Mouse (Mus musculus): ENCODE measurements at regions not wholly inside any gene's neighbourhood (a gene's known extent, or its start where the extent isn't known, plus 50 kb on each side); places are given as distances from the start of the nearest gene placed in this dataset.

DNA sequence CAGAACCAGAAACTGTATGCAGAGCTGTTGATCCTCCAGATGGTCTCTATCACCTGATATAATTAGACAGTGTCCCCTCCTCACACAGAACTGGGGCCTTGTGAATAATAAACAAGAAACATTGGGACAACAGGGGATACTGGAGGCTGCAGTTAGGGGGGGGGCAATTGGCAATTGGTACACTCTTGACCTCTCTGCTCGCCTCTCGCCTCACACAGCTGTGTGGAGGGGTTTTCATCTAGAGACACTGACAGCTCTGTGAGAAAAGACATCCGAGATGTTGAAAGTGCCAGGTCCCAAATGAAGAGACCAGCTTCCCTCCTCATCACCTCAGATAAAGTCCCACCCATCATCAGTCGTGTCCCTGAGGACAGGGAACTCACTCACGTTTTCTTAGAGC is 277.7 kb upstream of the Xylt1 start:
- no peak for DNase-seq (ENCODE audit: low spot score)

DNA sequence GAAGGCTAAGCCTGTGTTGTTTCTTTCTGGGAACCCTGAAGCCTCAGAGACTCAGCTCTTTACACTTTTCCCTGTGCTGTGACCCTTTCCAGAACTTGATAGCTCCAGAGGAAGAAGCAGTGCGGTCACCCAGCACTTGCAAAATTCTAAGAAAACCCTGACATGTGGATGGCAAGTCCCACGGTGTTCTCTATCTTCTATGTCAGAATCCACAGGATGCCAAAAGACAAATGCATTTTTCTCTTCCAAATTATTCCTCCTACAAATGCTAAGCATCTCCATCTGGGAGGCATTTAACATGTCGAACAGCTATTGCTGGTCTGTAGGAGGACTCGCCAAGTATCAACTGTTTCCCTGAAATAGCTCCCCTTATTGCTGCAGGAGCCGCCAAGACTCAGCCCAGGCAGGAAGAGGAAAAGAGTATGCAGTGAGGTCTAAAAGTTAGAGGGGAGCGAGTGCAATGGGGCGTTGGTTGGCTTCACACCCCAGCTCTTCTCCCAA is 274.0 kb upstream of the Xylt1 start:
- DNase-seq (ENCODE audit: low spot score) = no peak

DNA sequence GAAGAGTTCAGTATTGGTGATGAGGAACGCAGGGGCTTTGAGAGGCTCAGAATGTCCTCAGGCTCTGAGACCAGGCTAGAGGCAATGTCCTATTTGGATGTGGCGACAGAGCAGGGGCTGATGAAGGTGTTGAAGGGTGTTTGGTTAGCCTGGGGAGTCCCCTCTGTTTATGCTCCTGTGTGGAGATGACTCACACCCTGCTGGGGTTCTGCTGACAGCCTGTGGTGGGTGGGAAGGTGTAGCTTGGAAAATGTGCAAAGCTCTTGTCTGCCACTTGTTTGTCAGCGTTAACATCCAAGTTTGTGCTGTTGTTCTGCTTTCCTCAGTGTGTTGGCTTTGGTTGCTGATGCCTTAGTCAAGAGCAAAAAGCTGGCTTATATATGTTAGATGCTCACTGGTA is 272.4 kb upstream of the Xylt1 start:
- DNase-seq (ENCODE audit: low spot score) = no peak

DNA sequence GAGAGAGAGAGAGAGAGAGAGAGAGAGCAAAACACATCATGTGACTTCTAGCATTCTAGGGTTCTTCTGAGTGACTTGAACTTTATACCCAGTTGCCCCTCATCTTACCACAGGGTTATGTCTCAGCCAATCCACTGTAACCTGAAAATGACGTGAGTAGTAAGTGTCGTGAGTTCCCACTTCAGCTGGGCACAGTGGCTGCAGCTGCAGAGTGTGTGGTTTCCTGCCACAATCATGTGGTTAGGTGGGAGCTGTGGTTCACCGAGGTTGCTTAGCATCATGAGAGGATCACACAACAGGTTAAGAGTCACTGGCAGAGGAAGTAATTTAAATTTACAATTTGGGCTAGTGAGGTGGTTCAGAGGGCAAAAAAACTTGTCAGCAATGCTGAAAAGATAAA is 253.1 kb upstream of the Xylt1 start:
- no peak for DNase-seq (ENCODE audit: low spot score)

DNA sequence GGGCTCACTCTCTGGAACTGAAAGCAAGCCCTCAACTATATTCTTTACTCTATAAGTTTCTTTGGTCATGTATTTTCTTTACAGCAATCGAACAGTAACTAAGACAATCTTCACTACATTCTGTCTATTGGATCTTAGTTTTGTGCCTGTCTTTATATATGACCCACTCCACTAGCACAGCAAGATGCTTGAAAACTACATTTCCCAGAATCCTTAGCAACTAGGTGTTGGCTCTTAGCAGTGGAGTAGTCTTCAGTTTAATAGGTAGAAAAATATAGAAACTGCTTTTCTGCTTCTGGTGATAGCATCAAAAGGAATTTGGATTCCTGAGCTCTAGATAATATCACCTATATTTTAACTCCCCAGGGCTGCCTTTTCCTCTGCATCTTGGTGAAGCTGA is 245.9 kb upstream of the Xylt1 start:
- no peak for DNase-seq (ENCODE audit: low spot score)

DNA sequence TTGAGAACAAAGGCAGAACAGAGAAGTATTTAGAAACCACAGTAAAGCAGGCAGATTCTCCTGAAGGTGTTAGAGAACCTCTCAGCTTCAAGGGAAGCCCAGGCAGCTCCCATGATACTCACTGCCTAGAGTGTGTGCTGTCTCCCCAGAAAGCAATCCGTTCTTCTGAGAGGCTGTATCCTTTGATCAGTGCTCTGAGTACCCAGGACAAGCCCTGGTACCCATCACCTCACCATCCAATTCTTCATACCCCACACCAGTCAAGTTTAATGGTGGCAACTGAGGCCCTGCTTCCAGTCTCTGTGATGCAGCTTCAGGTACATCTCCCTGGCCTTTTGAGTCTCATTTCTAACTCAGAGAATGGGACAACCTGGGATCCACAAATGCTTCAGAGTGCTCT is 242.1 kb upstream of the Xylt1 start:
- DNase-seq (ENCODE audit: low spot score) = no peak

DNA sequence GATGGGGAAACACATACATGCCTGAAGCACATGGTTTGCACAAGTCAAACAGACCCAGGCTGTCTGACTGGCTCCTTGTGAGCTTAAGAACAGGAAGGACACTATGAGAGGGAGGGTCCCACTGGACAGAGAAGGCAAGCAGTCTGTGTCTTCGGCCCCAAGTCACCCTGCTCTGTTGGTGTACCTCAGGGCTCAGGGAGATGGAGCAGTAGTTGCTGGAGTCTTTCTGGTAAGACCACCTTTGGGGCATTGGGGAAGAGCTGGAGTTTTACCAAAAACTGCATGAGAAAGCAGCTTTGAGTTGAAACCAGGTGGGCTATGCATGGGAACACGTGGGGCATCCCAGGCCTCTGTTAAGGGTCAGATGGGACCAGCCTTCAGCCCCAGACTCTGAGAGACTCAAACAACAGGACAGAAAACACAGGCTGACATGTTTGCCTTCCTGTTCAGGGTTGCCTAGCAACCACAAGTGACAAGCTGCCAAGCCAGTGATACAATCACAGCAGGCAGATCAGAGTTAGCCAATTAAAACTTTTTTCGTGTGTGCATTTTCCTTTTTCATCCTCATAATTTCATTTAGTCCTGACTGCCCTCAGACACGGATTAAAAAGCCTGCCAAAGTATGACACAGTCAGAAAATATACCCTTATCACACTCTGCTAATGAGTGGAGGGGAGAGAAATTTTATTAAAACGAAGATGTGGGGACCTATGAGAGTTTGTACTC is 241.4 kb upstream of the Xylt1 start:
- DNase-seq (ENCODE audit: low spot score) = peak; percentile 13

DNA sequence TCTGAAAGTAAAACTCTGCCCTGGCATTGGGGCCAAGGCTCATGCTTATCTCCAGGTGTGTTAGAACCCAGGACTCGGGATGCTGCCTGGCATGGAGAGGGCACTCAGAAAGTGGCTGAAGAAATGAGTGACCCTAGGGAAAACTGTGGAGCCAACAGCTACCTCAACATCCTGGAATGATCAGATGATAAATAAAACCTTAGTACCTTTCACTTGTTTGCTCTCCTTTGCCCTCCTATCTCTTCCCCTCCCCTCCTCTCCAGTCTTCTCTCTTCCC is 240.9 kb upstream of the Xylt1 start:
- DNase-seq (ENCODE audit: low spot score) = no peak

DNA sequence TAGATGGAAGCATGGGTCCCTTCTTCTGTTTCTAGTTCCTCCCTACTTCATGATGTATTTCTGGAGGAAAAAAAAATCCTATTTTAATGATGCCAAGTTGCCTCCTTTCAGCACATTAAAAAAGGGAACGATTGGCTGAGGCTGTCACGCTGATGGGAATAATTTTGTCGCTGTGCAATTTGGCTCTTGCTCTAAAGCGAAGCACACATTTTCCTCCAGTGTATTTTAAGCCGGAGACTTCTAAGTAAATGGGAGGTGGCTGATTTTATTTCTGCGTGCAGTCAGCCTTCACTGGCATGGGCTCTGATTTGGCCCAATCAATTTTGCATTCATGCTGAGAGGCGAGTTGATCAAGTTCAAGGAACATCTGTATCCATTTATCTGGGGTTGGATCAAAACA is 234.0 kb upstream of the Xylt1 start:
- DNase-seq (ENCODE audit: low spot score) = no peak

DNA sequence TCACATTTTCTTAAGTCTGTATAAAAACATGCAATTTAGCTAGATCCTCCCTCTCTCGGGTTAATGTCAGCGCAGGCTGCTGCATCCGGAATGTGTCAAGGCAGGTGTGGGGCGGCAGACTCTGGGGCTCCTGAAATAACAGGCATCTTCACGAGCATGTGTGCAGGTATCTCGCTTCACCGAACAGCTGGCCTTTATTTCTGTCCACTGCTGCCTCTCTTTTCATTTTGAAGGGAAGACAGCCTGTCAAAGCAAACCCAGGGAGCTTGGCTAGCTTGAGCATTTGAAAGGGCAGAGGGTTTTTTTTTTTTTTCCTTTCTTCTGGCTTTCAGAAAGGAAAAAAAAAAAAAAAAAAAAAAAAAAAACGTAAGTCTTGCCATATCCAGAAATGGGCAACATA is 230.4 kb upstream of the Xylt1 start:
- no peak for DNase-seq (ENCODE audit: low spot score)

DNA sequence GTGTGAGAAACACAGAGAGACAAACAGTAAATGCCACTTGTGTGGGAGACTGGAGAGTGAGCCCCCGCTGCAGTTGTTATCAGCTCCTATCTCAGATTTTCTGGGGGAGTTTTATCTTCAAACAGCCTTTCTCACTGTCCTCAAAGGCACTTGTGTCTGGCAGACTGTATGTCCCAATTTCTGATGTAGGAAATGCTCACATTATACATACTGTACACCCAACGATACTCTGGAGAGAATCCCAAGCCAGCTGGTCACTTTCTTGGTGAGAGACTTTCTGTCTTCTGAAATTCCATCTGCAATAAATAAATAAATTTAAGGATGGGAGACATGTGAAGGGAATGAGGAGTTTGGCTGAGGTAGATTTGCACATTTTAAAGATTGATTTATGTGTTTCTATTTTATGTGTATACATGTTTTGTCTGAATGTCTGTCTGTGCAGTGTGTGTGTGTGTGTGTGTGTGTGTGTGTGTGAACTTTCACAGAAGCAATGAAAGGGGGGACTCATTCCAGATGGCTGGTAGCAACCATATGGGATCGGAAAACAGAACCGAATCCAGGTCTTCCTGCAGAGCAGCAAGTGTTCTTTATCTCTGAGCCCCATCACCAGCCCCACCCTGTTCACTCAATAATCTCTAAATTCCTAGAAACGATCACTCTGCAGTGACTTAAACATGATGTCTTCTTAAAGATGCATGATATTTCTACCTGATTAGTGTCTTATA is 226.8 kb upstream of the Xylt1 start:
- DNase-seq (ENCODE audit: low spot score) = no peak

DNA sequence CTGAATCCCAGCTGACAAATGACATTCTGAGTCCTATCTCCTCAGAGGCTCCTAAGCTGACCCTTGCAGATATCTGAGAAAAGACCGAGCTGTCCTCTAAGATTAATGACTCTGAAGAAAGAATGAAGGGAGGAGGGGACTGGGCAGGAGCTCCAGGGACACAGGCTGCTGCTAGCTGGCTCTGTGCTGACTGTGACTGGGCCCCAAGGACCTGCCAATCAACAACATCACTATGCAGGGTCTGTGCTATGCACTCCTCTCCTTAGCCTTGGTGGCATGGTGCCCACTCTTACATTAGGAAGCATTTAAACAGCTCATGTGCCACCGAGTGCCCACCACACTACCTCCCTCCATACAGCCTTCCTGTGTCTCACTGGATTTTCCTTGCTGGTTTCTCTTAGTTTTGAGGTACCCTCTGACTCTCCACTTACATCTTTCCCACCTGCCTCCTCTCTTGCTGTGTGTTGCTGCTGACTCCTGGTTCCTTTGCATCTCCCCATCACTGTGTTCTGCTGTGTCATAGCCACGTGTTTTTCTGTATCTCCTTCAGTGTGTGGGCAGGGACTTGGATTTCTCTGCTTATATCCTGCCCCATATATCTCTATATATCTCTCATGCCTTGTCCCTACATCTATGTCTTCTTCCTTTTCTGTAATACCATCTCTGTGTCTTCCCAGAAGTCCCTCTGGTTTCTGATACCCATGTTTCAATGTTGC is 219.4 kb upstream of the Xylt1 start:
- DNase-seq (ENCODE audit: low spot score) = no peak

DNA sequence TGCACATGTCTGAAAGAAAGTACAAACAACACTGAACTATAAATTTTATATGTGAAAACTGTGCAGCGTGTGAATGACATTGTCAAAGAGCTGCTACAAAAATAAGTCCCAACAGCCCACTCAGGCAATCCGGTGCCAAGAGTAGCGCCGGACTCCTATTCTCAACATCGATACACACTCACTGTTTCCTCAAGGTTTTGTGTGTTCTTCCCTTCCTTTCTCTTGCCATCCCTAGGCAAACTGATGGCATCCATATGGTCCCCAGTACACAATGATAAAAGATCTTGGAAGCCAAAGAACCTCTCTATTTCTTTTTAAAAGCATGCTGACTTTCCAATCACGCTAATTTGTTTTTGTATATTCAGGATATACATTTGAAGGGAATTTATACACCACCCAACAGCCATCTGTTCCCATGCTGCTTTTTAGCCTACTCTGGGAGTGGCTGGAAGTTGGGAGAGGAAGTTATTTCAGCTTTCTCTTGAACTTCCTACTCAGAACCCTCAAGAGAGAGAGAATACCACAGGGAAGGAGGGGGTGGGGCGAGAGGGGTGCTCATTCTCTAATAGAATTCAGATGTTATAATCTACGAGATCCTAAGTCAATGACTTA is 205.9 kb upstream of the Xylt1 start:
- DNase-seq (ENCODE audit: low spot score) = no peak

DNA sequence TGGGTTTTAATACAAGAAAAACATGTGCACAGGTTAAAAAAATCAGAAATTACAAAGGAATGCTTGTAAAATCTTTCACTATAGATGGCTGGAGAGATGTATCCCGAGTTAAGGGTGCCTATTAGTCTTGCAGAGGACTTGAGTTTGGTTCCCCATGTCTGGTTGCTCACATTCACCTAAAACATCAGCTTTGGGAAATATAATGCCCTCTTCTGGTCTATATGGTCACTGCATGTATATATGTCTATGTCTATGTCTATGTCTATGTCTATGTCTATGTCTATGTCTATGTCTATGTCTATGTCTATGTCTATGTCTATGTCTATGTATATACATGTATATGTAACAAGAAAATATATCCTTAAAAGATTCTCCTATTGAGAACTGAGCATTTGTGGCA is 196.8 kb upstream of the Xylt1 start:
- no peak for DNase-seq (ENCODE audit: low spot score)

DNA sequence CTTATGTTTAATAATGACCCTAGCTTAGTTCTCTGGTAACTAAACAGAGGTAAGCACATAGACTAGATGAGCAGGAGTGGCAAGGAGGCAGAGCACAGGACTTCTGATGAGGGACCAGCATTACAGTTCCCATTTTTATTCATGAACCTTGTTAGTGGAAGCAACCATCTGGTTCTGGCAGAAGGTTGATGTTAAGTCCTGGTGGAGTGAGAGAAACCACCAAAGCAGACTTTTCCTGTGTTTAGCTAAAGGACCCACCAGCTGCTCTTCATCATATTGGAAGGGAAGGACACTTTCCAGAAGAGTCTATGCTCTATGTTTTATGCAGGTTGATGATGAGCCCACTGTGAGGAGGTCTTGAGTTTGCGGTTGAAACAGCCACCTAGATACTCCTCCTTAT is 194.9 kb upstream of the Xylt1 start:
- no peak for DNase-seq (ENCODE audit: low spot score)

DNA sequence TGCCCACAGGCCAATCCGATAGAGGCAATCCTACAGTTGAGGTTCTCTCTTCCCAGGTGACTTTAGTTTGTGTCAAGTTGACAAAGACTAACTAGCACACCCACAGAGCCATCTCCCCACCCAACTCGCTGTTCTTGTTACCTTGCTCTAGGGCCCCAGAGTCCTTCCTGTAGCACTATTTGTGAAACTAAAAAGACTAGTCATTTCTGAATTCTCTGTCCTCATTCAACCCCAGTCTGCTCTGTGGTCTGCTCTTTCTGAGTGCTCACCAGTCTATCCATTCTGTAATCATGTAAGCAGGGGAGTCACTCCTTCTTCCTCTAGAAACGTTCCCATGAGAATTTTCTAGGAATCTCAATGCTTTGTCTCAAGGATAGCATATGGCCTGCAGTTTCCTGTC is 184.2 kb upstream of the Xylt1 start:
- no peak for DNase-seq (ENCODE audit: low spot score)

DNA sequence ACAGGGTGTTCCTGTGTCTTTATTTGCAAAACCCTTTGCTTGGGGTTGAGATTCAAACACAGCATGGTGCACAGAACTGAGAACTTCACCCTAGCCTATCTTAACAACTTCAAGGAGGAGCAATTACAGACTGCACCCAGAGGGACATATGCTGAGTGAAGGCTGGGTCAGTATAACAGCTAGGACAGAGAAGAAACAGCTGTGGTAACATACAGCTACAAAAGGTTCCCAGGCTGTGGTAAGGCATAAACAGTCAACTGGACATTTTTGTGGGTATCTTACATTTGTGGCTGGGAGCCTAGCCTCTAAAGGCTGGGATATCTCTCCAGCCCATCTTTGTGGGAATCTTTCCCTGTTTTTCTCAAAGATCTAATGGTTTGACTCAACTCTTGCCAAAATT is 154.5 kb upstream of the Xylt1 start:
- DNase-seq (ENCODE audit: low spot score) = no peak

DNA sequence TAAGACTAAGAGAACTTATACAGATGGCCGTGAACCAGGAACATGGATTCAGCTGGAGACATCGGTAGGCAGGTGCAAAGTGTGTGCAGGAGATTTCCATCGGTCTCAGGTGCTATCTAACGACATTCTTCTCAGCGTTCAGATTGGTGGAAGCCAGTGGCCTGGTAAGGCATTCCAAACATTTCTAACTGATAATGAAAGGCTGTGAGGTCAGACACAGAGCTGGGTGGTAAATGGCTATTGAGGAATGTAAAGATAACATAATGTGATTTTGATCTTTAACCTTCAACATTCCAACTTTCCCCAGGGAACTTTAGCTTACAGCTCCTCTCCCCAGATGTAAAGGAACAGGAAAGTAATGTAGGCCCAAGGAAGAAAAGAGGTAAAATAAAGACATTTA is 151.2 kb upstream of the Xylt1 start:
- no peak for DNase-seq (ENCODE audit: low spot score)

DNA sequence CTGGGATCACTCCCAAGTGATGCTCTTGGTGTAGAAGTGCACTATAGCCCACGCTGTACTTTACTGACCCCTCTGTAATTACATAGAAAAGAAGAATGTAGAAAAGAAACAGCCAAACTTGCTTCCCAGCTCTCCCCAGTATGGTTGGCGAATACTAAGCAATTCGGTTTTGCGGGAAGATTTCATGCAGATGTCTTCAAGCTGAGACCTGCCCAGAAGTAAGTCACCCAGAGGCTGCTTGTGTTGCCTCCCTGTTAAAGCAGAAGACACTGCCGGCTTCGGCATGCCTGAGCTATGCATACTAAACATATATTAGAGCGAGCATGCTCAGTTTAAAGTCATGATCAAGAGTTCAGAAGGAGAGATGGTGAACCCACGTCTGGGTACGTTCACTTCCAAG is 124.0 kb upstream of the Xylt1 start:
- DNase-seq (ENCODE audit: low spot score) = no peak

DNA sequence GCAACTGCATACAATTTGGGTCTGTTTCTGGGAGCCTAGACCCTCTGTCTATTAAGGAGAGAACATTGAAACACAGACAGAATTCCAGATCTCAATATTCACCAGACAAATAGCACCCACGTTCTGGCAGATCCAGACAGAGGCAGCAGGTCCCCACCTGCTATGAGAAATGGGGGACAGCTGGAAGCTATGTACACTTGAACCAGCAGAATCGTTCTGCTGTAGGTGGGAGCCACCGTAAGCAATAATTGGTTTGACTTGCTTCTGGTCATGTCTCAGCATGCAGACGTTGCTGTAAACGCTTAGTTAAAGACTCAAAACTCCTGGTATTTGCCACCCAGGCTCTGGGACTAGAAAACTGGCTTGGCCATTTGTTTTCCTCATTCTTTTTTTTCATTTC is 122.2 kb upstream of the Xylt1 start:
- DNase-seq (ENCODE audit: low spot score) = no peak

DNA sequence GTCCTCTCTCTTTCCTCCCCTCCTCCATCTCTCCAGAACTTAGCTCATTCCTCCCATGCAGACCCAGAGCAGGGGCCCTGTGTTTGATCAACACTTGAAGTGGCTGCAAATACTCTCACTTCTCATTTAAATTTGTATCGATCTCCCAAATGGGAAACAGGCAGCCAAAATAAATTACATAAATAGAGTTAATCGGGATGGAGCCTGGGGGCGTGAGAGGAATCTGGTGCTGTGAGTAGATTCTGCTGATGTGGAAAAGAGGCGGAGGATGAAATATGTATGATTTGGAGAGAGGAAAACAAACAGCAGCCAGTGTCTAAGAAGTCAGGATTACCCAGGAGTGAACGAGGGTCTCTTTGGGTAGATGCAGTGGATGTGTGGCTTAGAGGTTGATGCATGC is 121.6 kb upstream of the Xylt1 start:
- no peak for DNase-seq (ENCODE audit: low spot score)

DNA sequence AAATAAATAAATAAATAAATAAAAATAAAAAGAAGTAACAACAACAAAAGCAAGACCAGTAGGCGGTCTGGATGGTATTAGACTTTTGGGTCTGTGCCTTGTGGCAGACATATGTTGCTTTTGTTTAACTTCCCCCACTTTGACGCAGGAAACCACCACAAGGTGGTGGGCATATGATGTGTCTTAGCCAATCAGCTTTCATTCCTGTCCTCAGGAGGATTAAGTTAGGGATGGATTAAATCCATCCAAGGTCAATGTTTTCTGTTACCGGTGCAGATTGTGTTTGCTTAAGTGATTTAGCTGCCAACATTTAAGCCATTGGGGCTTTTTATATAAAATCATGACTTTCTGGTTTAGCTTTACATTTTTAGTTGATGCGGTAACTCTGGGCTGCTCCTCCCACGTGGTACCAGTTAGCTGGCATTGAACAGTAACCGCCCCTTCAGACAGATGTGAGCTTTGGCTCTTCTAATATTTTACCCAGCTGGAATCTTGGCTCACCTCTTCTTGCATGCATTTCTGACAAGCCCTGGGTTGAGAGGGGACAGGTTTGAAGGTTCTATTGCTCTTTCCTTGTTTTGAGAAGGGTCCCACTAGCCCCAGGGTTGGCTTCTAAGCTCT is 121.0 kb upstream of the Xylt1 start:
- DNase-seq (ENCODE audit: low spot score) = no peak

DNA sequence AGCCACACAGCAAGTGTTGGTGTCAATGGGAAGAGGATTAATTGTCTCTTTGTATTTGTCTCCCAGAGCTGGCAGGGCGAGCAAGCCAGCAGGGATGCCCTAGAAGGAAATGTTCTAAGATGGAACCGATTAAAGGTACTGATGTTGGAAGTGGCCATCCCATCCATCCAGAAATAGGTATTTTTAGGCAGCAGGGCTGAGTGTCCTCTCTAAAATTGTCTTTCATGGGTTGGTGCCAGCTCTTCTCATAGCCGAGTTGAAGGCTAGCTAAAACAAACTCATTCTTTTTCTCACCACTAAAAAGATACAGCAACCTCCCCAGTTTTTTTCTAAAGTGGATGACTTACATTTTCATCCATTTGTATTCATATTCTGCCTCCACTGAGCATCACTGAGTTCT is 120.2 kb upstream of the Xylt1 start:
- DNase-seq (ENCODE audit: low spot score) = no peak

Data from urinary bladder, postnatal 25 days (tissue).